Mouse (Mus musculus) left cerebral cortex, adult 11 months (tissue): Measurements from ENCODE around the gene 1600012H06Rik.
"Not testable (repeated sequence)": the region's sequence is repeated elsewhere in the genome, so short reads cannot be mapped to it uniquely, and the experiment has no call there.

Source experiments
- DNase-seq: peaks from one replicate; pipeline ENCODE4 v3.0.0; 2022; ENCODE audit warnings: low spot score

Gene 1600012H06Rik

GRCm38 (mm10) chr17:14943009-14943728 lies at the start of gene 1600012H06Rik, which contains the start of gene Wdr27:
TSS of gene 1600012H06Rik (plus strand) at chr17:14943184.
TSS of gene Wdr27 (minus strand) at chr17:14943158.
- peak; percentile 95 for DNase-seq

- DNase-seq = not testable (repeated sequence)
Observed at GRCm38 (mm10) chr17:14895058-14895457, 47.9 kb upstream of the 1600012H06Rik start.

GRCm38 (mm10) chr17:14898972-14899371 lies 44.0 kb upstream of the 1600012H06Rik start:
- DNase-seq = no peak

GRCm38 (mm10) chr17:14903212-14903611 lies 39.8 kb upstream of the 1600012H06Rik start:
- DNase-seq = no peak

GRCm38 (mm10) chr17:14904206-14904605 lies 38.8 kb upstream of the 1600012H06Rik start:
- no peak for DNase-seq

GRCm38 (mm10) chr17:14904637-14905265 lies 38.2 kb upstream of the 1600012H06Rik start:
- DNase-seq = peak; percentile 60

- no peak for DNase-seq
Observed at GRCm38 (mm10) chr17:14906611-14907010, 36.4 kb upstream of the 1600012H06Rik start.

GRCm38 (mm10) chr17:14907136-14907535 lies 35.8 kb upstream of the 1600012H06Rik start:
- no peak for DNase-seq

GRCm38 (mm10) chr17:14909331-14909730 lies 33.7 kb upstream of the 1600012H06Rik start:
- DNase-seq = no peak

- DNase-seq = no peak
Observed at GRCm38 (mm10) chr17:14910771-14911170, 32.2 kb upstream of the 1600012H06Rik start.

- DNase-seq = no peak
Observed at GRCm38 (mm10) chr17:14912420-14912819, 30.6 kb upstream of the 1600012H06Rik start.

GRCm38 (mm10) chr17:14912981-14913380 lies 30.0 kb upstream of the 1600012H06Rik start:
- no peak for DNase-seq

- no peak for DNase-seq
Observed at GRCm38 (mm10) chr17:14914401-14914800, 28.6 kb upstream of the 1600012H06Rik start.

GRCm38 (mm10) chr17:14917866-14918265 lies 25.1 kb upstream of the 1600012H06Rik start:
- DNase-seq = no peak

GRCm38 (mm10) chr17:14921582-14921981 lies 21.4 kb upstream of the 1600012H06Rik start:
- no peak for DNase-seq

- no peak for DNase-seq
Observed at GRCm38 (mm10) chr17:14927644-14928218, 15.3 kb upstream of the 1600012H06Rik start.

- no peak for DNase-seq
Observed at GRCm38 (mm10) chr17:14928631-14929030, 14.4 kb upstream of the 1600012H06Rik start.

GRCm38 (mm10) chr17:14930697-14931096 lies 12.3 kb upstream of the 1600012H06Rik start:
- no peak for DNase-seq

GRCm38 (mm10) chr17:14931469-14931868 lies 11.5 kb upstream of the 1600012H06Rik start:
- DNase-seq = no peak

- not testable (repeated sequence) for DNase-seq
Observed at GRCm38 (mm10) chr17:14935280-14935679, 7.7 kb upstream of the 1600012H06Rik start.

- DNase-seq = no peak
Observed at GRCm38 (mm10) chr17:14935841-14936605, 7.0 kb upstream of the 1600012H06Rik start.

GRCm38 (mm10) chr17:14942181-14942580 lies 803 bp upstream of the 1600012H06Rik start:
- DNase-seq = not testable (repeated sequence)
